Mouse (Mus musculus) layer of hippocampus, postnatal 25 days (tissue): Measurements from ENCODE around the gene 1700042G07Rik. TPM values are rescaled to one million over a fixed set of nuclear protein-coding genes. Genes with fewer than 3 reads are reported as not detected.
"Not testable (repeated sequence)": the region's sequence is repeated elsewhere in the genome, so short reads cannot be mapped to it uniquely, and the experiment has no call there.

Experiments
- DNase-seq, 2 experiments: peaks; one replicate each; pipeline ENCODE4 v3.0.0; 2022; ENCODE audit warnings: mixed read lengths in 2 of 2, low spot score in 1 of 2; ENCODE audit errors: extremely low spot score in 1 of 2
- total RNA-seq, 2 experiments: library from RNA; stranded (reverse); gene quantifications; 2 replicates each; pipeline ENCODE4 v1.2.3; 2021

Gene 1700042G07Rik
- total RNA-seq, 2 experiments from 2014 or later = not detected

DNA sequence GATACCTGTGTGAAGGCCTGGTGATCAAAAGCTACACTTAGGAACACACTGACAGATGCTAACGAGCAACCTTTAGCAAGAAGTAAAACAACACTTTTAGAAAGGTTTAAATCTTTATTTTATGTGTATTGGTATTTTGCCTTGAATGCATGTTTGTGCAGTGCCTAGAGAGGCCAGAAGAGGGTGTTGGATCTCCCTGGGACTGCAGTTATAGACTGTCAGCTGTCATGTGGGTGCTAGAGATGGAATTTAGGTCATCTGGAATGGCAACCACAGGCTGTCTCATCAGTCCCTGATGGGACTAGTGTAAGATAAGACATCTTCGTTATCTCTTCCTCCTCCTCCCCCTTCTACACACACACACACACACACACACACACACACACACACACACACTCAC lies 25.2 kb downstream of the 1700042G07Rik start:
- DNase-seq = no peak

DNA sequence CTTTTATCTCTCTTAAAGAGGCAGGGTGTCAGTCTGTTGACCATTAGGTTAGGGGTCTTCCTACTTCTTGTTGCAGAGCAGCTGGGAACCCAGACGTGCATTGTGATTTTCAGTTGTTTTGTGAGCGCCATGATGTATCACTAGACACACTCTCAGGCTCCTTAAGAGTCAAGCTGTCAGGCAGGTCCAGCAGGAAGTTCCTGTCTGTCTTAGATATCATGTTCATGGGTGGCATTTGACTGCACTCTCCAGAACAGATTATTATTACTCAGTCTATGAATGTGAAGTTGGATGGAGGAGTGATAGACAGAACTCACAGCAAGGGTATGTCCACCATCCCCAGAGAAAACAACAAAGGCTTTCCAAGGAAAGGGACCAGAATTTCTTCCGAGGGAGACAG lies 31.2 kb downstream of the 1700042G07Rik start:
- DNase-seq = no peak

DNA sequence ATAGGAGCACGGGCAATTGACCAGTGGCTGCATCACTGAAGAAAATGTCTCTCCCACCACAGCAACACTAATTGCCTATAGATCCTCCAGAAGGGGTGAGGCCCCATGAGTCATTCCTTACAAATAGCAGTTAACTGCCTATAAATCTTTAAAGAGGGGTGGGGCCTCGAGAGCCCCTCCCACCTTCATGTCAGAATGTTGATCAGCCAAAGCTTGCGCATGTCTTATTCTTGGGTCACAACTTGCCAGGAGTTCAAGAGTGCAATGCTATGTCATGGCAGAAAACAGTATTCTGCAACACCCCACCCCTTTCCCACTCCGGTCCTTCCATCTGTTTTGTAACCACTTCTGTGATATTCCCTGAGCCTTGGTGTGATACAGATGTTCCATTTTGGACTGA lies 33.4 kb downstream of the 1700042G07Rik start:
- no peak for DNase-seq

DNA sequence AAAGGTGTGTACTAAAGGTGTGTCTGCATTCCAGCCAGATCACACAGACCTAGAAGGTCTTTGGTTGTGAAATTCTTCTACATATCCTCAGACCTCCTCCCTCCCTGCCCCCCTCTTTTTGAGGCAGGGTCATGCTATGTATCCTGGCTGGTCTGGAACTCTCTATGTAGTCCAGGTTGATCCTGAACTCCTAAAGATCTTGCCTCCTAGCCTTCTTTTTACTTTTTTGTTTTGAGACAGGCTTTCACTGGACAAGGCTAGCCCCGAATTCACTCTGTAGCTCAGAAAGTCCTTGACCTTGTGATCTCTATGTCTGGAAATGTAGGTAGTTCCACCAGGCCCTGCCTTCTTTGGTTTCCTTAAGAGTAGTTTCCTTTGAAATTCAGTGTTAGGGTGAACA lies 35.7 kb downstream of the 1700042G07Rik start:
- no peak for DNase-seq

DNA sequence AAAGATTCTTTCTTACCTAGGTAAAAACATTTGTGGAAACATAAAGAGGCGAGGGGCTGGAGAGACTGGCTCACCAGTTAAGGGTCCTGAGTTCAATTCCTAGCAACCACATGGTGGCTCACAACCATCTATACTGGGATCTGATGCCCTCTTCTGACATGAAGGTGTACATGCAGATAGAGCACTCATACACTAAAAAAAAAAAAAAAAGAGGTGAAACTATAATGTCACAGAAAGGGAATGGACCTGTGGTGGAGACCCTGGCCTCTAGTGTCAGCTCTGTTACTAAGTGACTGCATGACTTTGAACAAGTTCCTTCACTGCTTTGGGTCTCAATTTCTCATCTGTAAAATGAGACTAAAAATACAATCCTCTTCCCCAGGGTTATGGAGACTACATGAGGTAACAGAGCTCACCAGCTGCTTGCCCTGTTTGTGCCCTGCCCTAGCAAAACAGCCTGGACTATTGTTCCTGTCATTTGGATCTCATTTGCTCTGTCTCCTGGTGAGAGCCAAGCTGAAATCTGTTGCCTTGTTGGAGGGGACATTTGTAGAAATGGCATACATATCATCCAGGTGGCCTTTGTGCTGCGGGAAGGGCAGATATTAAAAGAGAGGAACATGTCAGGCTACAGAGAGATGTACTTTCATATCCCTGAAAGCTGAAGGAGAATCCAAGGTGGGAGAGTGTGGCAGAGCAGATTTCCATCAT lies 42.9 kb downstream of the 1700042G07Rik start:
- no peak for DNase-seq

DNA sequence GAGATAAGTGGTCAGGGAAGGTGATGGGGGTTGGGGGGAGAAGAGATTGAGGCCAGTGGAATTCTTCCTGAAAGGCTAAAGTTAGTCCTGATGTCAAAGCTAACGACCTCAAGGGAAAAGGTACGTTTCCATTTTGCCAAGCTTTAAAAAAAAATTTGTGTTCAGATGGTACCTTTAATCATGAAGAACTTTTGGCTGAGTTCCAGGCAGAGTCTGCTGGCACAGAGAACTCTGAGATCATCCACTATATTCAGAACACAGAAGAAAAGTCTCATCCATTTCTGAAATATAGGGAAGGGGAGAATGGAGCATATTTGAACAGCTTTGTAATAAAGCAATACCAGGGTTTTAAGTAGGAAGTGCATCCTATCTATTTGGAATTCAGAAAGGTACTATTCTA lies 43.9 kb downstream of the 1700042G07Rik start:
- DNase-seq = no peak

DNA sequence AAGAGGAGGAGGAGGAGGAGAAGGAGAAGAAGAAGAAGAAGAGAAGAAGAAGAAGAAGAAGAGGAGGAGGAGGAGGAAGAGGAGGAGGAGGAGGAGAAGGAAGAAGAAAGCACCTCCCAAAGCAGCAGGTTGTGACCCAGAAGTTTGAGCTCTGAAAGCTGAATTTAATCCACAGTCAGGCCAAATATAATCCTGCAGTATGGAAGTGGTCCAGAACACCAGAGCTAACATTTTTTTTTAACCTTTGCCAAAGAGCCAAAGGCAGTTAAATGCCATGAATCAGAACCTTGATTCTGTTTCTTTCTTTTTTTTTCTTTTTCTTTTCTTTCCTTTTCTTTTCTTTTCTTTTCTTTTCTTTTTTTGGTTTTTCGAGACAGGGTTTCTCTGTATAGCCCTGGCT lies 44.5 kb downstream of the 1700042G07Rik start:
- DNase-seq = not testable (repeated sequence)

DNA sequence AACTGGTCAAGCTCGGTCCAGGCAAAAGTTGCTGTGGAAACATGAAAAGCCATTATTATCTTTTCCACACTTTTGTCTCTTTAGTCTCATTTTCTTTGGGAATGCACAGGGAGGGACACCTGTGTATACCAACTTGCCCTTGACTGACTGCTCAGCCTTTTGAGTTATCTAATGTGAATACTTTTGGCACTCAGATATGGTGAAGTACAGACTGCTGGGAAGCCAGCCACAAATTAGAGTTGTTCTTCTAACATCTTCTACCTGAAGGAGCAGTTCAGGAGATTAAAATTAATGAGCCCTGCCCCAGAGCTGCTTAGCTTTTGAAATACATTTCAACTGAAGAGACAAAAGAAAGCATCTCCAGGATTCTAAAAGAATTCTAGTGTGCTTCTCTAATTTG lies 45.9 kb downstream of the 1700042G07Rik start:
- no peak for DNase-seq

DNA sequence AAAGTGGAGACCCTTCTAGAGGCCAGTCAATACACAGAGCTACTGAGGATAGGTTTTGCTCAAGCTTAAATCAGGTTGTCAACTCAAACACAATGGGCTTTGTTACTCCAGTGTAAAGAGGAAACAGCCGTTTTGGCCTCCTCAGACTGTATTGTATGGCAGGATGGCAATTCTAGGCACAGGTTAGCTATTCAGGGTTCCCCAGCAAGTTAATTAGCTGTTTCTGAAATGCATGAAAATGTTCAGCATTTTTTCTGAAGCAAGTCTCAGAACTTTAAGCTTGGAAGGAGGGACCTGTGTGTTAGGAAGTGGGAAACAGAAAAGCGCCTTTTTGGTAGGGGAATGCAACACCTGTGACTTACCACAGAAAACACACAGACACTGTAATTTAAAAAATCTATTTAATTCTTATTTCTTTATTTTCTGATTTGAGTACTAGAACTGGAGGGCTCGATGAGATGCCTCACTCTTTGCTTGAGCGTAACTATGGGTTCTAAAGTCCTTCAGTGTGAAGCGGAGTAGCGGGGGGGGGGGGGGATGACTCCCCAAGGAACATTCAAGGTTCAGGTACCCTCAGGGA lies 47.0 kb downstream of the 1700042G07Rik start:
- DNase-seq = no peak

DNA sequence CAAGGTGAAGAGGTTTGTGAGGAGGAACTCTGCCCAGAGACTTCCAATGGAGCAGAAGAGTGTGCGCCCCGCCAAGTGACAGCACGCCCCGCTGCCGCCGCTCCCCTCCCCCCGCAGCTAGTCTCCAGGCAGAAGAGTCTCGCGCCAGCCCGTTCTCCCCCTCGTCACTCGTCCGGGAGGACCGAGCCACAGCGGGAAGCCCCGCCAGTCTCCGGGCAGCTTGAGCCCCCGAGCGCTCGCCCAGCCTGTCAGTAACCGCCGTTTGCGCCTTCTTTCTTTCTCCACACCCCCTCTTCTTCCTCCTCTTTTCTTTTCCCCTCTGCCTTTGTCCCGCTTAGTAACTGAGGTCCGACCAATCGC lies 47.6 kb downstream of the 1700042G07Rik start:
- peak in 1 of 2 experiments; percentile 63 for DNase-seq

DNA sequence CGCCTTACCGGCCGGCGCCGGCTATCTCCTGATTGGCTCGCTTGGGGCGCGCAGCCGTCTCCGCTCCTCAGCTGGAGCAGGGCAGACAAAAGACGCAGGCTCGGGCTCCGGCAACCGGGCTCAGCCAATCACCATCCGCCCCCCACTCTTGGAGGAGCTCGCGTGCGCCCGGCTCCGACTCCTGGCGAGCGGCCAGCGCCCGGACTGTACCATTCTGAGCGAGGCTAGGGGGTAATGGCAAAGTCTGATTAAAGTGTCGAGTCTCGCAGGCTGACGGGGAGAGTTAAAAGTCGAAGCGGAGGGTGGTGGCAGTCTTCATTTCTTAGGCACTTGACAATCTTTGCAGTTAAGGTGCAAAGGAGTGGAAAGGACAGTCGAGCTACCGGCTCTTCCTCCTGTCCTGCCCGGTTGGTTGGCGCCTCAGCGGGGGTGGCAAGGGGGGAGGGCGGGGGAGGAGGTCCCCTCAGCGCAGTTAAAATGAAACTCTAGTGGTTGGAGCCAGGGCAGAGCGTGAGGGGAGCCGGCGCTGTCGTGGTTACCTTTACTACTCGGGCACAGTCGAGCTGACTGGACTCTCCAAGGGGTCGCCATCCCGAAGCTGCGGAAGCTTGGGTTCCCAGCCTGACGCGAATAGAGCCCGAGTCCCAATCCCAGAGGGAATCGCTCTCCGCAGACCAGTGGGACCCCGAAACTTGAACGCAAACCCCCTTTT lies 48.1 kb downstream of the 1700042G07Rik start, which contains the start of gene Pik3r3:
Pik3r3 (plus strand) TSS at position 479 of the 712 bp plus-strand sequence.
- DNase-seq = peak; percentile 97 to 99

DNA sequence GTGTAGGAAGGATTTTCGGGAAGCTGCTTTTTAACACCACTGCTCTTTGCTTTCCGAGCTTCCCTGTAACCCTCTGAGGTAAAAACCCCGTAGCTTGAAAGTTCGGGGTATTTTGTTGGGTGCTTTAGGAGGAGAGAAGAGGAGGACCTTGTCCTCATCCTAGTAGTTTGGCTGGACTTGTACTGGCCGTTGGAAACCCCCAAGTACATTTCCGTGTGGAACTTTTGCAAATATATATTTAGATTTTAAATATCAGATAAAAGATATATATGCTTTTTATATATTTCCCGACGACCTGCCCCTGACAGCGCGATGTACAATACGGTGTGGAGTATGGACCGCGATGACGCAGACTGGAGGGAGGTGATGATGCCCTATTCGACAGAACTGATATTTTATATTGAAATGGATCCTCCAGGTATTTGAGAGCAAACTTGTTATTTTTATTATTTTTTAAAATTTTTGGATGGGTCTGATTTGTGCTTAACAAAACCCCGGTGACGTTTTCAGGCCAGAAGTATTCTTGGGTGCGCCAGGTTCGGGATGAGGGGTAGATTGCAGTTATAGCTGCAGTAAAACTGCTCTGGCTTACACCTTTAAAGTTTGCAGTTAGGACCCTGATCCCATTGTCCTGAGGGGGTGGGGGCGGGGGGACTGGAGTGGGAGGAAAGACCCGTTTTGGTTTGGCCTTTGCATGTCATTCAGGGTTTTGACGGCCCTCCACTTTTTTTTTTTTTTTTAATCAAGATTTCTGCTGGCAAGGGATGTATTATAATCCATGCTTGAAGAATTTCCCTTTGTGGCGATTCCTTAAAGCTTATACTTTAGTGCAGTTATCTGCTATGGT lies 49.0 kb downstream of the 1700042G07Rik start:
- peak; percentile 16 to 17 for DNase-seq

DNA sequence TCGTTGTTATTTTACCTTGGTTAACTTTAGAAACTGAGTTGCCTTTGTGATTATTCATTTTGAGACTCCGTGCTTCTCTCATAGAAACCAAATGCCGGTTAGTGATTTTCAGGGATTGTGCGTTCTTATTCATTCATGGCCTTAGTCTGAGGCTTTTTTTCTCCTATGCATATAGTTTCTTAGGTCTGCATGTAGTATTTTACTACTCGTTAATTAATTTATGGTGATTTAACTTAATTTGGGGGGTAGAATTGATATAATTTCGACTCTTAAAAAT lies 49.6 kb downstream of the 1700042G07Rik start:
- no peak for DNase-seq

Other genes starting within 250 kb of the 1700042G07Rik start
- under 1 TPM in 1 of 2 experiments, not detected in 1; 0.07 TPM for gene Dmbx1, start 233.4 kb upstream of the 1700042G07Rik start, total RNA-seq
- 100 to 1,000 TPM; 139 to 163 TPM for gene Faah, start 155.4 kb upstream of the 1700042G07Rik start, total RNA-seq
- gene Nsun4, start 119.5 kb upstream of the 1700042G07Rik start, total RNA-seq = 1 to 10 TPM; 7.5 to 8.3 TPM
- 100 to 1,000 TPM; 385 to 447 TPM for gene Uqcrh, start 98.3 kb upstream of the 1700042G07Rik start, total RNA-seq
- gene Lrrc41, start 98.1 kb upstream of the 1700042G07Rik start, total RNA-seq = 10 to 100 TPM; 46.0 to 46.8 TPM
- gene Rad54l, start 49.7 kb upstream of the 1700042G07Rik start, total RNA-seq = under 1 TPM; 0.54 to 0.99 TPM
- 10 to 100 TPM; 64.5 to 68.6 TPM for gene Pomgnt1, start 49.5 kb upstream of the 1700042G07Rik start, total RNA-seq
- 10 to 100 TPM; 19.7 to 23.7 TPM for gene Lurap1, start 22.0 kb upstream of the 1700042G07Rik start, total RNA-seq
- gene Tspan1, start 5.8 kb upstream of the 1700042G07Rik start, total RNA-seq = not detected
- 1 to 10 TPM in 1 of 2 experiments, not detected in 1; 2.9 TPM for gene Gm49337, start within 50 bp of the 1700042G07Rik start, total RNA-seq
- gene Pik3r3, start 48.2 kb downstream of the 1700042G07Rik start, total RNA-seq = 10 to 100 TPM; 40.1 to 41.7 TPM